Mouse (Mus musculus): ENCODE measurements around the gene Gm3646. TPM values are rescaled to one million over a fixed set of nuclear protein-coding genes. Genes with fewer than 3 reads are reported as not detected.

Gene Gm3646
- not detected for total RNA-seq (2021)

DNA sequence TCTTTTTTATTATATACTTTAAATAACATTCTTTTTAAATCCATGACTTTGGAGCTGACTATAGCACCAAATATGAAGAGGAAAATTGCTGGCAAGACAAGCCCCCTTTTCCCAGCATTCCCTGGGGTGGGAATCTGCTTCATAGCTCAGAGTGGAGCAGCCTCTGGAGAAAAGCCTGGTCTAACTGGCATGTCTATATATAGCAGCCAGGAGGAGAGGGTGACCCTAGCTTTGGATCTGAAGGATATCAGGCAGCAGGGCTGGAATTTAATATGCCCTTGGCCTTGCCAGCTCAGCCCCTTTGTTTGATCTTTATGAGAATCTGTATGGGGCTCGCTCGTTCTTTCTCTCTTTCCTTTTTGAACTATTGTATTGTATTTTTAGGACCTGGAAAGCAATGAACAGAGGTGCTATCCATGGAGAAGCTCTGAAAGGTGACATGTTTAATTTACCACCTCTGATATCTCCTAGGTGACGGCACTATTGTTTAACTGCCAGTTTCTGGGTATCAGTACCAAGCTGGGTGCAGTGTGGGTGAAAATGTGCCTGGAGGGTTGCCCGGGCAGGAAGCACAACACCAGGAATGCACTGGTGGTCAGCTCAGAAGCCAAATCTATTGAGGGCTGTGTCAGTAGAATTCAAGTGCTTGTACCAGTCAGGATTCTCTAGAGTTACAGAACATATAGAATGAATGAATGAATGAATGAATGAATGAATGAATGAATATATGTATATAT lies at the start of gene Gm3646:
Gm3646 (minus strand) TSS at position 90 of the 737 bp plus-strand sequence.
- no peak for DNase-seq (ENCODE audit: low spot score in 2 of 2)
- intact Hi-C loops (cut with DNase I) = no loop called here

DNA sequence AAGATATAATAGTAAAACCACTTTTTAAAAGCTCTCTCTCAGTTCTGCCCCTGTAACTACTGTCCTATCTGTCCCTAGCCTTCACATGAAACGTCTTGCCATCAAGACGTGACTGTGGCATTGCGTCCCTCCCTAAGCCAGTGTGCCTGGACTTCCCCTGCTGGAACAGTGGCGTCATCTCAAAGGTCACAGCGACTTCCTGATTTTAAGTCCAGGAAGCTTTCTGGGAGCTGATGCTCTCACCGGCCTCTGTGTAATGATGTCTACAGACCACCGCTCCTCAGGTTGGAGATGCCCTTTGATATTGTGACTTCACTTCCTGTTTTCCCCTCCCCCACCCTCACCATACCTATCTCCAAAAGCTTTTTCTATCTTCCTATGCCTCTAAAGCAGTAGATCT lies 41.9 kb upstream of the Gm3646 start:
- intact Hi-C loops (cut with DNase I) = no loop called here
- no peak for DNase-seq (ENCODE audit: low spot score in 2 of 2)

DNA sequence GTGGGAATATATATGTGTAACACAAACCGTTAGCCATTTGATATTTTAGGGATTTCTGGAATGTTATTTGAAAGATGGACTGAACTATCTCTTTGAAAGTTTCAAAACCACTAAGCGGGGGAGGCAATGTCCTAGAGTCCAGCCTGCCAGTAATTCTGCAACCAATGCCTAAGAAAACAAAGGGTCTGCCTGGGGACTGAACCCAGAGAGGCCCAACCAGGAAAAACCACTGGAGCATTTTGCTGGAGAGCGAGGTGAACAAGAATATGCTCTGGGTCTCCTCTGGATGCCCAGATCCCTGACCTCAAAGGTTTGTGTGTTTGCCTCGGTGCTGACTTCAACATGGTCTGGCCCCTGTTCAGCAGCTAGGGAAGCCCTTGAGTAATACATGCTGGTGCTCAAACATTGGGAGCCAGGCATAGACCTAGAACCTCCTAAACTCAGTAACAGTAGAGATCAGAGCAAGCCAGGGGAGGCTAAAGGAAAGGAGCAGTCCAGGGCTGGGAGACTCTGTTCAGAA lies 41.0 kb upstream of the Gm3646 start:
- DNase-seq (ENCODE audit: low spot score in 2 of 2) = no peak
- intact Hi-C loops (cut with DNase I) = no loop called here

DNA sequence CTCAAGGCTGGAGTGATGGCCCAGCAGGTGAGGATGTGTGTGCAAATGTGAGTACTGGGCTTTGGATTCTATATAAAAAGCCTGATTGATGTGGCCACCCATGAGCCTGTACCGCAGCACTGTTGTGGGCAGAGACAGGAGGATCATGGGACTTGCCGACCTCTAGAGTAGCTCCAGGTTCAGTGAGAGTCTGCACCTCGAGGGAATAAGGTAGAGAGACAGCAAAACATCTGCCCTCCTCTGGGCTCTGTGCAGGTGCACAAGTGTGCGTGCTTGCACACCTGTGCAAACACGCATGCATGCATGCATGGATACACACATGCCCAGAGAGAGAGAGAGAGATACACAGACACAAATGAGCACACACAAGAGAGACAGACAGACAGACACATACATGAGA lies 38.2 kb upstream of the Gm3646 start:
- no peak for DNase-seq (ENCODE audit: low spot score in 2 of 2)

DNA sequence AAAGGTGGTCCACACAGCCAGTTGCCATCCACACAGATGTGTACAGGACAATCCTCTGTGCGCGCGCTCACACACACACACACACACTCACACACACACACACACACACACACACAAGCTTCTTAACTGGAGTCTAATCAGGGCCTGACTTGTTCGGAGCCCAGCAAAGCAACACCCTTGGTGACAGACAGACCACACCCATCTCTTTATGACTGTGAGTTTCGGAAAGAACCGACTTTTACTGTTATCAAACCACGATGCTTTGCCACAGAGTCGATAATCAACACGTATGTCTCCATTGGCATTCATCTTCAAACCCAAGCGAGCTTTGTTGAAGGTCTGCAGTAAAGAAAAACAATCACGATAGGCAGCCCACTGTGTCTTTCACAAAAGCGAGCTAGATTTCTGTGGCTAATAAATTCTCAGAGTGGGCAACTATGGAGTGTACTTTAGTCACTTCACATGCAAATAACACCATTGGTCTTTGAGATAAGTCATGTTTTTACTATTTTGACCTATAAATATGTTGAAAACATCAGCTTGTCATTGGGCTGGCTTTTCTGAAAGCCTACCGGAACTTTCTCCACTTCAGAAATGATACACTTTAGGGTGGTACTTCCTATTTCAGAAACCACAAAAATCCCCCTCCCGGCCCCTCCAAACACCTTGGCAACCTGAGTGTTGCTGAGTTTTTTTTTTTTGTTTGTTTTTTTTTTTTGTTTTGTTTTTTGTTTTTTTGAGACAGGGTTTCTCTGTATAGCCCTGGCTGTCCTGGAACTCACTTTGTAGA lies 37.3 kb upstream of the Gm3646 start:
- intact Hi-C loops (cut with DNase I) = no loop called here
- no peak for DNase-seq (ENCODE audit: low spot score in 2 of 2)

More for the DNA sequence above, 38.2 kb upstream of the Gm3646 start:
- intact Hi-C loops (cut with DNase I) = no loop called here

DNA sequence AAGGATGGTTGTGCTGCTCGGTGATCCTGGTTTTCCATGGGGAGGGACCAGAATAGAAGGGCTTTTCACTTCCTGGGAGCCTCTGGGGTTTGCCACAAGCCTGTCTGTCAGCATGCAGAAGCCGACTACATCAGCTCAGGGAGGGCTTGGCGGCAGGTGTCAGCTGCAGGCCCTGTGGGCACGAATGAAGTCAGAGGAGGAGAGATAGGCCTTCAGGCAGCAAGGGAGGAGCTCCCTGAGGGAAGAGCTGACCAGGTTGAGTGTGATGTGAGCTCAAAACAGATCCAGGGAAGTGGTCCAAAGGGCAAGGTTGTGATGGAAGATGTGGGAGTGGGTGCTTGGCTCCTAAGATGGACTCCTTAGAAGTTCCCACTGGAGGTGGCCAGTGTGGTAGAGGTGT lies 35.7 kb upstream of the Gm3646 start:
- intact Hi-C loops (cut with DNase I) = no loop called here

DNA sequence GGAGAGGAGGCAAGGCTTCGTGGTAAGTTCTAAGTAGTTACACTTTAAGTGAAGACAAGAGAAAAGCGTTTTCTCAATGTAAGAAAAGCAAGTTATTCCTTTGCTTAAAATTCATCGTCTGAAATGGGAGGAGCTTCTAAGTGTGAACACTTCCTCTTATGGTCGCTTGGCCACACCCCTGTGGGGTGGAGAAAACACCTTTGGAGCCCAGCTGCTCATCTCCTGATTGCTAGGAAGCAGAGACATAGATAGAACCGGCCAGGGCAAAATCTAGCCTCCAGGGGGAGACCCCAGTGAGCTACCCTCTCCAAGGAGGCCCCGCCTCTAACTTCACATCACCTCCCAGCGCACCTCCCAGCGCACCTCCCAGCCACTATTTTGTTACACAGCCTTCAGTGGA lies 34.7 kb upstream of the Gm3646 start:
- no peak for DNase-seq (ENCODE audit: low spot score in 2 of 2)
- intact Hi-C loops (cut with DNase I) = no loop called here

More for the DNA sequence above, 35.7 kb upstream of the Gm3646 start:
- DNase-seq (ENCODE audit: low spot score in 2 of 2) = no peak

DNA sequence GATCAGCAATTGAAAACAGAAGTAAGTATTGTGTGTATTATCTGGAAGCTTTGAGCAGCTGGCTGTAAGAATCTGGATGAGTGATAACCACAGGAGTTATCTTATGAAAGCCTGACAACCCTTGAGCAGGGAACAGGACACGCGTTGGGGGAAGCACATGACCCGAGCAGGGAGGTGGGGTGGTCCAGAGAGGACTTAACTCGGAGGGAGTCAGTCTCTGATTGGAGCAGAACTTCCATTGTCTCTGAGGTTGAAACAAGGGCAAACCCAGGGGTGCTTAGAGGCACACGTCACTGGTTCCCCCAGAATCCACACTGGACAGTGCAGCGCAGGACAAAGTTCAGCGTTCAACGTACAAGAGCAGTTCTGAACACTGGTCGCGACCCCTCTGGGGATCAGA lies 34.1 kb upstream of the Gm3646 start:
- no peak for DNase-seq (ENCODE audit: low spot score in 2 of 2)
- intact Hi-C loops (cut with DNase I) = no loop called here

DNA sequence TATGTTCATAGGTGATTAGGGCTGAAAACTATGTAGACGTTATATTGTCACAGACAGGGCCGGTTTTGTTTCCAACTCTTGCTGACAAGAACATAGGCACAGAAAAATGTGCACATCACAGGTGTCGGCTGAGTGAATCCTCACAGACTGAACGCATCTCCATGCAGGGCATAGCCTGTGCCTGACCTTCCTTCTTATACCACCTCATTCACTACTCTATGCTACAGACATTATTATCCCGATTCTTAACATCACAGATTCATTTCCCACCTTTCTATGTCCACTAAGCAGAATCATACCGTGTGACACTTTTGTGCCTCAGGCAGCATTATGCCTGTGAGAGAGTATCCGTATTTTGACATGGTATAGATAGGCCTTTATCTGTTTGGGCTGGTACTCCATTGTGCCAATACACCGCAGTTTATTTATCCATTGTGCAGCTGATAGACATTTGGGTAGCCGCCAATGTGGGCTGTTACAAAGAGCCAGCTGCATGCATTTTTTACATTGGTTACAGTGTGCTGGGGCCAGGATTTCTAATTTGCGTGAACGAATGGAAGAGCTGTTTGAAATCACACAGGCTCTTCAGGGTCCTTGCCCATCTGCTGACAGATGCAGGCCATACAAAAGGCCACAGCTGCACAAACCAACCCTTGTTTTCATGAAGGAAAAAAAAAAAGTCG lies 33.5 kb upstream of the Gm3646 start:
- peak in 1 of 2 experiments; percentile 12 for DNase-seq (ENCODE audit: low spot score in 2 of 2)
- intact Hi-C loops (cut with DNase I) = no loop called here

DNA sequence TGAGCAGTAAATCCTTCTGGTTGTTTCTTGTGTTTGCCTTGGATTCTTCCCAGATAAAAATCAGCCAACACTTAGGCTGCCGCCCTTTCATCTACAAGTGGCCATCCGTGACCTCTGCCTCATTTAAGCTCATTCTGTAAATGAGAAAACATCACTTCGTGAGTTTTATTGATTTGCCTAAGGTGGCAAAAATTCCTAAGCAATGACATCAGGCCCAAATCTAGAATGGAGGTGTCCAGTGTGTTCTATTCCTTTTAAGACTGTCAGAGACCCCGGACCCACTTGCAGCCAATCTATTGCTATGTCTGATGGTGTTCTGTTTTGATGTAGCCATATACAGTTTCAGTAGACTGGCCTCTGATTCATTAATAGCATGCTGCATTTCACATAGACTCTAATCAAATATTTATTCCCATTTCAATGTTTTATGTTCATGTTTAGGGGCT lies 26.5 kb upstream of the Gm3646 start:
- intact Hi-C loops (cut with DNase I) = no loop called here
- DNase-seq (ENCODE audit: low spot score in 2 of 2) = no peak

DNA sequence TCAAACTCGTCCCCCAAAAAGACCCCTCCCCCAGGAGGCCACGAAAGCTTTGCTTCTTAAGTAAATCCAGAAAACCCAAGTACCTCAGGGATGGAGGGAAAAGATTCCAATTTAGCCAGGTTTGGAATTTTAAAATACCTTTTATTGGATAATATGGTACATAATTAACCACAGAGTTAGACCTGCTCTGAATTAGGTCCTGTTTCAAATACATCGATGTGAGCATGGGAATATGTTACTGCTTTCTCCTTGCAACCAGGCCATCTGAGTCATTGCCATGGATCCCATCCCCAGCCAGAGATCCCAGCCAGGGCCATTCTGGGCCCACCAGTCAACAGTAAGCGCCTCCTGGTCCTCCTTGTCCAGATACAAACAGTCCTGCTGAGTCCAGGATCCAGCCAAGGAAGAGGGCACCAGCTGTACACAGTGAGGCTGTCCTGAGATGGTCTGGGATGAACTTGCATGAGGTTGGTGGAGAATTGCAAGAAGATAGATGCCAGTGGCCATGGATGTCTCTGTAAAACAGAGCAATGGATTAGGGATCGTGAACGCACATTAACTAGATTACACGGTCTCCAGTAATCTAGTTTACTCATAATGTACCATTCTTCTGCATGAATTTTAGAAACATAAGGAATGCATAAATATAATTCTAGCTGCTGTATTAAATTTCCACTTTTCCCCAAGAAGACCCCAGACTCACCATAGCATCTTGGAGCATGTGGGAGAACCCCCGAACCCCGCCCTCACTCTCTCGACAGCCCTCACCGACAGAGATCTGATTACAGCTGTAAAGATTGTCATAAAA lies 25.9 kb upstream of the Gm3646 start:
- no peak for DNase-seq (ENCODE audit: low spot score in 2 of 2)
- intact Hi-C loops (cut with DNase I) = no loop called here

DNA sequence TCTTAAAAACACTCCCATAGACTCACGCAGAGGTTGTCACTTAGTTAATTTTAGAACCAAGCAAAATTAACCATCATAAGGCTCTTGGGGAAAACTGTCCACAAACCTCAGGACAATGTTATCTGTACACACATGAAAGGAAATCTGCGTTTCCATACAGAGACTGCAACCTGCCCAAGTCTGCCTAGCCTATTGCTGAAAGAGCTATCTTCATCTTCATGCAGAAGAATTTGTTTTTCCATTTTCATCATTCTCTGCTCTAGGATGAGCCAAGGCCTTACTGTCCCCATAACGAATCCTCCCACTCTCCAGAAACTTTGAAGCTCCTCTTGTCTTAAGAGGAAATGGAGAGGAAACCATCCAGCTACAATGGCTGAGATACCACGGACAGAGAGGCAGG lies 19.8 kb upstream of the Gm3646 start:
- no peak for DNase-seq (ENCODE audit: low spot score in 2 of 2)
- intact Hi-C loops (cut with DNase I) = no loop called here

DNA sequence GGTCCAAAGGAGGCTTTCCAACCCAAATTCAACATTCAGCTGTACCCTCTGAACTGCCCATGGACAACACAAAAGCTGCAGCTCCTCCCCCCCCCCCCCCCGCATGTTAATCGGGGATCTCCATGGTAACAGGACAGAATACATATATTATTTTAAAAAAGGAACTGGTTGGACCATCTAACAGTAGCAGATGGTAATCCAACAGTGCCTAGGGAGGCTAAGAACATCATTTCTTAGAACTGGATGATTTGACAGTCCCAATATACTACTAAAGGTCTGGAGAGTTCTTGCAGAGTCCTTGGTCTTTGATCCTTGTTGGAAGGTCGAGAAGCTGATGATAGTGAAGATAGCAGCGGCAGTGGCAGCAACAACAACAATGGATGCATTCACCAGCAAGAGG lies 19.1 kb upstream of the Gm3646 start:
- DNase-seq (ENCODE audit: low spot score in 2 of 2) = no peak
- intact Hi-C loops (cut with DNase I) = no loop called here

DNA sequence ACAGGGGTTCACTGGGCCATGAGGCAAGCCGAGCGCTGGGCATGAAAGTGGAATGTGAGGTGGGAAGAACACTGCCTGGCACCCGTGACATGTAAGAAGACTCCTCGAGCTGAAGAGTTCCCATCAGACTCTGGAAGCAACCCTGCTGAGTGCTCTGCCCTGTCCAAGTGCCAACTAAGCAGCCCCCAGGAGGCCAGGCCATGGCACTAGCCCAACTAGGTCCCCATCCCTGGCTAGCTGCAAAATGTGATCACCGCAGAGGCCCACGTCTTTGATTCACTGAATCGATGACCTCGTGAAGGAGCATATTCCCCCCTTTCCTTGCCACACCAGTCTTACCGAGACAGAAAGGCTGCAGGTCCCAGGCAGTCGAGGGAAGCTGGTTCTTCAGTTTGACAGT lies 14.5 kb upstream of the Gm3646 start:
- no peak for DNase-seq (ENCODE audit: low spot score in 2 of 2)
- intact Hi-C loops (cut with DNase I) = no loop called here

DNA sequence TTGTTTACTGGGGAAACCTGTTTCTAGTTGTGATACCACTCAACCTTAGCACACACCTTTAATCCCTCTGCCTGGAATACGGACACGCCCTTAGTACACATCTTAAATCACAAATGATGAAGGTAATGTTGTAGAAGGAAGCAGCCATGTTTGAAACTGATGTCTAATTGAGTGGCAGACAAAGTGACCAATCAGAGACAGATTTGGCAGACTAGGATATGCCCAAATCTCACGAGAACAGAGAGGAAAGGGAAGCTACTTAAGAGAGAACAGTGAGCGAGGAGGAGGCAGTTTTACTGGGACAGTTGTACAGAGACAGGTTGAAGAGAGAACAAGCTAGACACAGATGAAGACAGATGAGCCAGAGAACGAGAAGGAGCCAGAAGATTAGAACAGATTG lies 10.6 kb upstream of the Gm3646 start:
- no peak for DNase-seq (ENCODE audit: low spot score in 2 of 2)
- intact Hi-C loops (cut with DNase I) = no loop called here

DNA sequence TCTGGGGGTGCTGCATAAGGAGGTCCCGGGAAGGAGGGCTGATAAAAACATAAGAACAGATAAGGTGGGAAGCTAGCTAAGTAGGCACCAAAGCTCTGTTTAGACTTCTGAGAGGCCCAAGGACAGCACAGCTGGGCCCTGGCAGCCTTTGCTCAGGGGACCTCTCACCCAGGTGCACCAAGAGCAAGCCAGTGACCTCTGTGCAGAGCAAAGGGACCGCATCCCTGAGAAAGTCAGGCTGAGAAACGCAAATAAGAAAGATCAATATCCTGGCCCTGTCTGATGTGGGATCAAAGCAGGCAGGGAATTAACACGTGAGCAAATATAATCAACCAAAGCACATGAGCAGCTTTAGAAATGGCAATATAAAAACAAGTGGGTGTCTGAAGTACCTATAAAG lies 7.9 kb upstream of the Gm3646 start:
- intact Hi-C loops (cut with DNase I) = no loop called here
- no peak for DNase-seq (ENCODE audit: low spot score in 2 of 2)

DNA sequence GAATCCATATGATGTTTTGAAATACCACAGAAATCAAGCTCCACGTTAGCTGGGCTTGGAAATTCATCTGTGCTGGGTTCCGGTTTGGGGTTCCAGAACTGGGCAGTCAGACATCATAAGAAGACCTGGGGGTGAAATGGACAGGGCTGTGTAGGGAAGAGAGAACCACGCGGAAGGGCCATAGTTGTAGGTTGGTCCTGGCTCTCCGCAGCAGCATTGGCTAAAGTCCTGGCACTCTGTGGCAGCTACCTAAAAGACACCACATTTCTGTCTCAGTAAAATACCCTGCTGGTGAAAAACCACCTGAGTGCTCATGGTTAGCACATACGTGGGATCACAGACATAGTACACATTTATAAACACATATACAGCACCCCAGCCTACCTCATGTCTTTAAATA lies 343 bp downstream of the Gm3646 start:
- no peak for DNase-seq (ENCODE audit: low spot score in 2 of 2)
- intact Hi-C loops (cut with DNase I) = no loop called here

DNA sequence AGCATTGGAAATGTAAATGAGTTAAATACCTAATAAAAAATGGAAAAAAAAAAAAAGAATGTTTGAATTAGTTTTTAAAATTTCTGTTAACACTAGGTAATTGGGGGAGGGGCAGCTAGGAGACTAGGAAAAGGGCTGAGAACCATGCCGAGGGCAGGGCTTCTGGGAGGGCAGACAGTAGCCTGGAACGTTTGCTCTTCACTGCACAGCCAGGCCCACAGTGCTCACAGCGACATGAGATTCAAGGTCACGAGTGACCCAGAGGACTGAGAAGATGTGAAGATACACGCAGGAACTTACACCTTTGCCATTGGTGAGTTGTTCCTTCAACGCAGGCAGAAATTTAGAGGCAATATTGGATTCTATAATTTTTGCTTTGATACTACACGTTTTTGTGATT lies 2.2 kb downstream of the Gm3646 start:
- no peak for DNase-seq (ENCODE audit: low spot score in 2 of 2)
- intact Hi-C loops (cut with DNase I) = no loop called here

DNA sequence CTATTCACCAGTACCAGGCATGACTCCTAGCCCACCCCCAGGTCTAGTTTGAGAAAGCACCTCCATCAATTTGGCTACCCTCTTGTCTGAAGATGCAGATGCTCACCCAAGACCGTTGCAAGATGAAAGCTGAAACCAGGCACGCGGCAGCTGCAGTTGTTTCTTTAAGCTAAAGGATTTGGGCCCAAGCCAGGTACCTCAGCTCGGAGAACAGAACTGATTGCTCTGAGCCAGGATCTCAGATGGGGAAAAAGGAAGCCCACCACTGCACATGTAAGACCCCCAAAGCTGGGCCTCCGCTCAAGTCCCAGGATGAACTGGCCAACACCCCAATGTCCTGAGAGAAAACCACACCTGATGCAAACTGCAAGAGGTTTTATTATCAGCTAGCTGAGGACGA lies 7.6 kb downstream of the Gm3646 start:
- DNase-seq (ENCODE audit: low spot score in 2 of 2) = no peak
- intact Hi-C loops (cut with DNase I) = no loop called here

DNA sequence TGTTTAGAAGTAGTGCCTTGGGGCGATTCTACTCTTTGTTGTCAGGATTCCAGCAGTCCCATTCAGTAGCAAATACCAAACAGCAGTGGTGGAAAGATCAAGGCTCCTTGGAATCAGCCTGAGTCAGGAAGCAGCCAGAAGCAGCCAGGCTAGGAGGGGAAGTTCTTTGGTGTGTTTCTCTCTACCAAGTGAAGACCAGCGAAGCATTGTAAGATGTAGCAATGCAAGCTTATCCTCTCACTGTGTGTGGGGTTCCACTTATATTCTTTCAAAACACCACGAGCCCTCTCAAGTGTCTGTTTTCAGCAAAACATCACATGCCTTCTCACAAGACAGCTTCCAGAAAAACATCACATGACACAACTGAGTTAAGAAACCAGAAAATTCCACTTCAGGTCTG lies 8.4 kb downstream of the Gm3646 start:
- DNase-seq (ENCODE audit: low spot score in 2 of 2) = no peak
- intact Hi-C loops (cut with DNase I) = no loop called here
